Mouse (Mus musculus) gastrocnemius, adult 2 months (tissue): Measurements from ENCODE around the gene Dlec1. TPM values are rescaled to one million over a fixed set of nuclear protein-coding genes. Genes with fewer than 3 reads are reported as not detected.

ENCODE experiments used
- DNase-seq: peaks from one replicate; pipeline ENCODE4 v3.0.0; 2022
- H3K27ac ChIP-seq: fragments of 200-600 bp; 2 replicates; pipeline ENCODE4 v1.8.1; 2022; ENCODE audit warnings: mild to moderate bottlenecking
- H3K4me3 ChIP-seq: fragments of 200-600 bp; 2 replicates; pipeline ENCODE4 v1.8.1; 2022; ENCODE audit warnings: mild to moderate bottlenecking, moderate library complexity
- CTCF ChIP-seq: fragments of 200-600 bp; IDR thresholded peaks from 2 replicates; pipeline ENCODE4 v1.8.1; 2022; ENCODE audit warnings: antibody characterized with exemption, mild to moderate bottlenecking, moderate library complexity
- intact Hi-C: fragments of 180-260 bp; cut with DNase I; formaldehyde crosslinking; loops from one replicate; pipeline ENCODE4 v1.15.1; 2025
- total RNA-seq, 2 experiments: library from RNA; stranded (reverse); gene quantifications; 2 replicates each; pipeline ENCODE4 v1.2.3; 2021

The Dlec1 gene
- total RNA-seq, 2 experiments from 2014 or later = not detected

- DNase-seq = peak; percentile 82
- Histone ChIP-seq H3K27ac (peak overlapping the region; percentile 95), H3K4me3 (peak overlapping the region; percentile 93)
- no peak for TF ChIP-seq CTCF
- intact Hi-C loops = no loop called here
Measured at GRCm38 (mm10) chr9:119092473-119093418, 9.5 kb upstream of the Dlec1 start.

GRCm38 (mm10) chr9:119093419-119094295 is 8.6 kb upstream of the Dlec1 start, which contains the start of gene Plcd1:
Gene Plcd1, minus strand, starts transcription at chr9:119093502.
- Histone ChIP-seq H3K4me3 (peak within 1 kb of the TSS; percentile 93), H3K27ac (peak within 1 kb of the TSS; percentile 95)
- peak; percentile 11; the same call in 1 of the 2 replicates for TF ChIP-seq CTCF
- intact Hi-C loops = no loop called here
- DNase-seq = peak; percentile 99

- Histone ChIP-seq H3K27ac (peak overlapping the region; percentile 95; the same call in 1 of the 2 replicates), H3K4me3 (no peak overlapping the region)
- no peak for TF ChIP-seq CTCF
- no peak for DNase-seq
- intact Hi-C loops = no loop called here
Measured at GRCm38 (mm10) chr9:119094462-119095109, 7.7 kb upstream of the Dlec1 start.

- Histone ChIP-seq H3K4me3 (no peak overlapping the region), H3K27ac (no peak overlapping the region)
- intact Hi-C loops = no loop called here
- DNase-seq = peak; percentile 52
- no peak for TF ChIP-seq CTCF
Measured at GRCm38 (mm10) chr9:119100177-119100898, 1.9 kb upstream of the Dlec1 start.

- H3K27ac ChIP-seq = peak overlapping the region; percentile 79
- DNase-seq = no peak
Measured at GRCm38 (mm10) chr9:119102783-119103113, 470 bp downstream of the Dlec1 start.

GRCm38 (mm10) chr9:119107566-119107965 is 5.3 kb downstream of the Dlec1 start:
- intact Hi-C loops = loop anchor here (5.0 kb wide), 1 partner anchor 245 kb away; no protein-coding TSS in a partner anchor
- Histone ChIP-seq H3K27ac (no peak overlapping the region), H3K4me3 (no peak overlapping the region)
- peak; percentile 68 for TF ChIP-seq CTCF
- DNase-seq = peak; percentile 55

More at GRCm38 (mm10) chr9:119102783-119103113, 470 bp downstream of the Dlec1 start:
- peak overlapping the region; percentile 86 for H3K4me3 ChIP-seq
- intact Hi-C loops = no loop called here
- TF ChIP-seq CTCF = no peak

GRCm38 (mm10) chr9:119109685-119110353 is 7.5 kb downstream of the Dlec1 start:
- intact Hi-C loops = loop anchor here (5.0 kb wide), 1 partner anchor 242 kb away; no protein-coding TSS in a partner anchor
- Histone ChIP-seq H3K4me3 (no peak overlapping the region), H3K27ac (no peak overlapping the region)
- no peak for DNase-seq
- TF ChIP-seq CTCF = no peak

- Histone ChIP-seq H3K27ac (peak overlapping the region; percentile 84), H3K4me3 (no peak overlapping the region)
- DNase-seq = peak; percentile 84
- intact Hi-C loops = no loop called here
- no peak for TF ChIP-seq CTCF
Measured at GRCm38 (mm10) chr9:119110640-119111039, 8.4 kb downstream of the Dlec1 start.

GRCm38 (mm10) chr9:119114911-119115310 is 12.6 kb downstream of the Dlec1 start:
- DNase-seq = no peak
- intact Hi-C loops = no loop called here
- no peak overlapping the region for H3K27ac ChIP-seq
- TF ChIP-seq CTCF = no peak
- H3K4me3 ChIP-seq = no peak overlapping the region

- no peak overlapping the region for H3K27ac ChIP-seq
- no peak overlapping the region for H3K4me3 ChIP-seq
- no peak for TF ChIP-seq CTCF
- no peak for DNase-seq
- intact Hi-C loops = no loop called here
Measured at GRCm38 (mm10) chr9:119119409-119120167, 17.3 kb downstream of the Dlec1 start.
